Mouse (Mus musculus) MEL (cell line): ENCODE results near the gene Opa3.

ENCODE experiments used
- CTCF ChIP-seq, 3 experiments: IDR thresholded peaks in 2 of 3; conservative IDR thresholded peaks in 1 of 3; 2 replicates each; pipeline ENCODE4 v1.5.1; 2011 to 2012; ENCODE audit warnings: low read length in 3 of 3, low read depth in 2 of 3, mild to moderate bottlenecking in 2 of 3, improper control_type of control experiment in 1 of 3, inconsistent platforms in 1 of 3, mixed read lengths in 1 of 3, moderate library complexity in 1 of 3; ENCODE audit not compliant: control insufficient read depth in 1 of 3, insufficient read depth in 1 of 3, poor library complexity in 1 of 3, severe bottlenecking in 1 of 3
- EP300 ChIP-seq, 2 experiments: IDR thresholded peaks; 2 replicates each; pipeline ENCODE4 v1.6.1; 2011; ENCODE audit warnings: improper control_type of control experiment in 2 of 2, low read length in 2 of 2, low read depth in 1 of 2, mild to moderate bottlenecking in 1 of 2
- ETS1 ChIP-seq: IDR thresholded peaks from 2 replicates; pipeline ENCODE4 v1.6.1; 2012; ENCODE audit warnings: low read depth, mild to moderate bottlenecking, inconsistent platforms, low read length, improper control_type of control experiment, moderate library complexity
- POLR2A ChIP-seq, 2 experiments: IDR thresholded peaks; 2 replicates each; pipeline ENCODE4 v1.6.1; 2011 to 2012; ENCODE audit warnings: low read length in 2 of 2, mild to moderate bottlenecking in 2 of 2, control low read depth in 1 of 2, improper control_type of control experiment in 1 of 2, low read depth in 1 of 2, moderate library complexity in 1 of 2; ENCODE audit not compliant: control insufficient read depth in 1 of 2, insufficient read depth in 1 of 2, poor library complexity in 1 of 2
- POLR2AphosphoS5 ChIP-seq: IDR thresholded peaks from 2 replicates; pipeline ENCODE4 v1.6.1; 2012; ENCODE audit warnings: low read depth, borderline replicate concordance, mild to moderate bottlenecking, inconsistent platforms, low read length, moderate library complexity, mixed read lengths

- TF ChIP-seq ETS1 (no peak), POLR2AphosphoS5 (no peak), EP300 (IDR thresholded peaks at IDR 0.05; ENCODE audit: low read depth in 1 of 2, low read length in 2 of 2) (no peak), POLR2A (IDR thresholded peaks at IDR 0.05; ENCODE audit: control insufficient read depth in 1 of 2, insufficient read depth in 1 of 2, low read depth in 1 of 2, low read length in 2 of 2, poor library complexity in 1 of 2) (no peak), CTCF (IDR thresholded peaks at IDR 0.05 in 2 of 3, conservative IDR thresholded peaks at IDR 0.05 in 1 of 3; ENCODE audit: control insufficient read depth in 1 of 3, insufficient read depth in 1 of 3, low read depth in 2 of 3, low read length in 3 of 3, poor library complexity in 1 of 3, severe bottlenecking in 1 of 3) (no peak)
Measured at GRCm38 (mm10) chr7:19252078-19252477, 23.9 kb downstream of the Opa3 start.
